Mouse (Mus musculus) embryonic facial prominence, embryonic 10.5 days (tissue): Measurements from ENCODE around the gene Olfr453. TPM values are rescaled to one million over a fixed set of nuclear protein-coding genes. Genes with fewer than 3 reads are reported as not detected.

Source experiments
- DNase-seq: peaks from one replicate; pipeline ENCODE4 v3.0.0-alpha.2; 2017; ENCODE audit warnings: low spot score
- H3K27ac ChIP-seq: fragments of 300-500 bp; sonication (generic); replicated peaks from 2 replicates; pipeline ENCODE4 v1.5.1; 2016; ENCODE audit warnings: mild to moderate bottlenecking
- H3K27me3 ChIP-seq: fragments of 300-500 bp; sonication (generic); replicated peaks from 2 replicates; pipeline ENCODE4 v1.6.1; 2016; ENCODE audit warnings: low read depth, mild to moderate bottlenecking; ENCODE audit not compliant: poor library complexity, severe bottlenecking
- H3K36me3 ChIP-seq: fragments of 300-500 bp; sonication (generic); replicated peaks from 2 replicates; pipeline ENCODE4 v1.6.1; 2016; ENCODE audit warnings: mild to moderate bottlenecking, moderate library complexity
- H3K4me1 ChIP-seq: fragments of 300-500 bp; sonication (generic); 2 replicates; pipeline ENCODE4 v1.6.1; 2016
- H3K4me3 ChIP-seq: fragments of 300-500 bp; sonication (generic); 2 replicates; pipeline ENCODE4 v1.5.1; 2016; ENCODE audit warnings: mild to moderate bottlenecking, moderate library complexity
- H3K9me3 ChIP-seq: fragments of 300-500 bp; sonication (generic); 2 replicates; pipeline ENCODE4 v1.6.1; 2016; ENCODE audit warnings: mild to moderate bottlenecking
- WGBS: fragments of 180-500 bp; shearing (Covaris S2); methylation state at CpG from one replicate; pipeline ENCODE4 v1.1.7; 2016; 5-methylcytosine and 5-hydroxymethylcytosine counted together
- polyA plus RNA-seq: library from polyadenylated mRNA; unstranded; fragments of >200 nt; fragmentation: Nextera tagmentation; extraction: Ambion mirVana; gene quantifications from 2 replicates; pipeline ENCODE4 v1.2.1, GENCODE M21; 2016

Olfr453 gene
- polyA plus RNA-seq, 1 experiment from 2014 or later = not detected

- Histone ChIP-seq H3K36me3 (no peaks in the 10 kb centered on the region), H3K27ac (no peak overlapping the region), H3K4me1 (no peaks in the 10 kb centered on the region), H3K27me3 (no peaks in the 10 kb centered on the region), H3K4me3 (no peak overlapping the region), H3K9me3 (no peaks in the 10 kb centered on the region)
- DNase-seq = no peak
- 45% methylated on average over 4 of the region's 4 CpGs for WGBS
Observed at GRCm38 (mm10) chr6:42790247-42790948, 51.2 kb downstream of the Olfr453 start.

- H3K36me3 ChIP-seq = no peaks in the 10 kb centered on the region
- H3K27me3 ChIP-seq = no peaks in the 10 kb centered on the region
- no peaks in the 10 kb centered on the region for H3K4me1 ChIP-seq
- no peak for DNase-seq
- no peak overlapping the region for H3K27ac ChIP-seq
- H3K9me3 ChIP-seq = no peaks in the 10 kb centered on the region
- no peak overlapping the region for H3K4me3 ChIP-seq
- WGBS = 84% methylated on average over 9 of the region's 9 CpGs
Observed at GRCm38 (mm10) chr6:42790949-42791556, 51.9 kb downstream of the Olfr453 start.

DNA sequence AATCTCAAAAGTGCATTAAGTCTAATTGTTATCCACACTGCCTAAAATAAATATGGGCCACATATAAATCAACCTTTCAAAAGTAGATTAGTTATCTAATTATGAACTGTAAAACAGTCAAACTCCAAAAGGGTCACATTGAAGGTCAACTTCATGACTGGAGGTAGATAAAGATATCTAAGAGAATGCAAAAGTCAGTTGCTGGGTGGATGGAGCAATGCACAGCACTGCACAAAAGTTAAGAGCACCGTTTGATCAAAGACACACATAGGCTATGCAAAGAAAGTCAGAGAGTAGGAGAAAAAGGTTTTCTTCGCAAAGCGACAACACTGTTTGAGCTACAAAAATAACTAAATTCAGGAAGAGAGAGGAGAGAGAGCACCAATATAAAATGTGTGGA, 55.8 kb downstream of the Olfr453 start:
- Histone ChIP-seq H3K27me3 (no peaks in the 10 kb centered on the region), H3K4me3 (no peak overlapping the region), H3K4me1 (no peaks in the 10 kb centered on the region), H3K27ac (no peak overlapping the region), H3K36me3 (no peaks in the 10 kb centered on the region), H3K9me3 (no peaks in the 10 kb centered on the region)
- WGBS = 94% methylated on average over 3 of the region's 3 CpGs
- DNase-seq = no peak

Other genes with a start within 250 kb of the Olfr453 start
- not detected in 2 replicates for gene Olfr455, start 191.8 kb upstream of the Olfr453 start, polyA plus RNA-seq
- gene Tcaf3, start 141.7 kb upstream of the Olfr453 start, polyA plus RNA-seq = not detected in 2 replicates
- gene Tcaf2, start 94.1 kb upstream of the Olfr453 start, polyA plus RNA-seq = 4.3 and 4.6 TPM in 2 replicates
- gene Tcaf1, start 29.3 kb upstream of the Olfr453 start, polyA plus RNA-seq = 93.0 and 94.1 TPM in 2 replicates
- not detected in 2 replicates for gene Olfr38, start 17.0 kb downstream of the Olfr453 start, polyA plus RNA-seq
- not detected in 2 replicates for gene Olfr452, start 45.7 kb downstream of the Olfr453 start, polyA plus RNA-seq
- gene Olfr450, start 72.6 kb downstream of the Olfr453 start, polyA plus RNA-seq = not detected in 2 replicates
- not detected in 2 replicates for gene Olfr449, start 95.0 kb downstream of the Olfr453 start, polyA plus RNA-seq
- not detected in 2 replicates for gene Olfr448, start 151.1 kb downstream of the Olfr453 start, polyA plus RNA-seq
- not detected in 2 replicates for gene Olfr447, start 169.5 kb downstream of the Olfr453 start, polyA plus RNA-seq
- not detected in 2 replicates for gene Olfr446, start 182.0 kb downstream of the Olfr453 start, polyA plus RNA-seq
- not detected in 2 replicates for gene Olfr444, start 209.7 kb downstream of the Olfr453 start, polyA plus RNA-seq